Mouse (Mus musculus) ovary, postnatal 10 days (tissue): ENCODE results near the gene Cmip.

Experiments
- DNase-seq: peaks from one replicate; pipeline ENCODE4 v3.0.0; 2022; ENCODE audit warnings: low spot score

Gene Cmip

DNA sequence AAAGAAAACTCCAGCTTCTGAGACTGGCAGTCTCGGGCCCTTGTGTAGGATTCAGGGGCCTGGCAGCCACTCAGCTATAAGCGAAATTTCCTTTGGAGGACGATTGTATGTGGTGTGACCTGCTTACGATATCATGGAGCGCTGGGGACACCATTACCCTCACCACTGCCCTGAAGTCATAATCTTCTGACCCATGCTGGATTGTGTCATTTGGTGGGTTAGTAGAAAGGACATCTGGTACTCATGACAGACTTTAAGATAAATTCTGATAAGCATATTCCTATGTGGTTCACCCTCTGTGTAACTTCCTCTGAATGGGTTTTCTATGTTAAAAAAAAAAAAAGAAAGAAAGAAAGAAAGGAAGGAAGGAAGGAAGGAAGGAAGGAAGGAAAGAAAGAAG is 69.9 kb downstream of the Cmip start:
- no peak for DNase-seq

DNA sequence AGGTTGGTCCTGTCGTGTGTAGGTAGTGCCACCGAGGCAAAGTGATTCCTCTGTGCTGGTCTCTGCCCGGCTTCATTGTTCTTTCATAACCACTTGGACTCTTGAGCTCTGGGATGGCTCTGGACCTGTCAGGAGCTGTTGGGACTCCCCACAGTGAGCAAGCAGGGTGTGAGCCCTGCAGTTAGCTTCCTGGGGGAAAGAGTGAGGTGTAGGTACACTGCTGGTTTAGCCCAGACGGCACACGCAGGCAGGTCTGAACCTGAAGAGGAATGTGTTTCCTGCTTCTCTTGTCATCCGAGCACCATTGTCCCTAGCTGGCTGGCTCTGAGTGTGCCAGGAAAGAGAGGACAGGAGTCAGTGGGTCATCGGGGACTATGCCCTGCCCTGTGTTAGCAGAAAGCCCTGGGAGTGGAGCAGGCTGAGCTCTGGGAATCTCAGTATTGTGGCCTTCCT is 70.5 kb downstream of the Cmip start:
- no peak for DNase-seq

DNA sequence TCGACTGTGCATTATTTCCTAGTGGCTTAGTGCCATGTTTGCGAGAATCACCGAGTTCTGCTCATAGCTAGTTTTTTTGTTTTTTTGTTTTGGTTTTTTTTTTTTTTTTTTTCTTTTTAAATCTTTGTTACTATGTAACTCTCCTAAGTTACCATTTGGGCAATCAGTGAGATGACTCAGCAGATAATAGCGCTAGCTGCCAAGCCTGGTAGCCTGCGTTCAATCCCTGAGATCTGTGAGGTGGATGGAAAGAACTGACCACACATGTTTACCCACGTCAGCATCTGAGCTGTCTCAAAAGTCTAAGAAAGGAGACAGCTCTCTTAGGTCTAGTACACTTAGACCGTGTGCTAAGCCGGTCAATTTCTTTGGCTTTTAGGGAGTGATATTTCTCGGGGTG is 71.9 kb downstream of the Cmip start:
- DNase-seq, result no peak

- DNase-seq, result no peak
Observed at GRCm38 (mm10) chr8:117329167-117329566, 72.3 kb downstream of the Cmip start.

DNA sequence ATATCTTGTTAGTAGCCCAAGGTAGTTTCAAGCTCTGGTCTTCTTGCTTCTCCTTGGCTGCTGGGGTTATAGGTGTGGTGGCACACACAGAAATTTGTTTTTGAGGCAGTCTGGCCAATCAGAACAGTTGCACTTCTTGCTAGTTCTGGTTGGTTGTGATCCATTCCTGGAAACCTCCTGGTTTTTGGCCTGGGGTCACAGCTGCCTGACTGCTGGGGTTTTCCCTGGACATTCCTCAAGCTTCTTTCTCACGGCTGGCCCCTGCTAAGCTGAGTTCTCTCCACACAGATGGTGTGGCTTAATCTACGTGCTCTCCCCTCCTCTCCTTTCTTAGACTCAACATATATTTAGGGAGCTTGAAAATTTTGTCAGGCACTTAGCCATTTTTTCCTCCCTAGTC is 73.0 kb downstream of the Cmip start:
- DNase-seq, result no peak

DNA sequence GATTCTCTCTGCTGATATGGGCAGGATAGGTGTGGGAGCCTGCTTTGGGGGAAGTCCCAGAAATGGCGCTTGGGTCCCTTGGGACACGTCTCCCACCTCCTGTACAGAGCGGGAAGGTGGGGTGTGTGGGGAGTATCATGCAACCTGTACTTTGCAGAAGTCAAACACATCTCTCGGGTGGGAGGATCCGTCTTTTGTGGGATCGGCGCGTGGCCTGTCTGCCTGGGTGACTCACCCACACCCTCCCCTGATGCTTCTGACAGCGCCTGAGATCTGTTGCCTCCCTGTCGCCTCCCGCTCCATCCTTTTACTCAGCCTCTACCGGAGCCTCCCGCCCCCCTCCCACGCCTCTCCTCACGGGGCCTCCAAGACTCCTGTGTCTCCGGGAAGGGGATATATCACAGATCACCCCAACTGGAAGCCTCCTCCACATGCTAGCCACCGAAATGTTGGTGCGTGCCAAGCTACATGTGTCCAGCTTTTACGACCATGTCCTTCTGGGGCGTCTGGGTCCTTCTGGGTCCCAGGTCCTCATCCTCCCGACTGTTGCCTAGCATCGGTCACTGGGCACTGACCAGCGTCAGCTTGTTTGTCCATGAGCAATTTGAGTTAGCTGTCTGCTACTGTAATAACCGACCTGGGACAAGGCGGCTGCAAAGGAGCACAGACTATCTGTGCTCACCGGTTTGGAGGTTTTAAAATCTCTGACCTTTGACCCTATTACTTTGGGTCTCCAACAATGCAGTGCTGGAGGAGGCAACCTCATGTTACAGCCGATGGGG is 75.6 kb downstream of the Cmip start:
- no peak for DNase-seq

DNA sequence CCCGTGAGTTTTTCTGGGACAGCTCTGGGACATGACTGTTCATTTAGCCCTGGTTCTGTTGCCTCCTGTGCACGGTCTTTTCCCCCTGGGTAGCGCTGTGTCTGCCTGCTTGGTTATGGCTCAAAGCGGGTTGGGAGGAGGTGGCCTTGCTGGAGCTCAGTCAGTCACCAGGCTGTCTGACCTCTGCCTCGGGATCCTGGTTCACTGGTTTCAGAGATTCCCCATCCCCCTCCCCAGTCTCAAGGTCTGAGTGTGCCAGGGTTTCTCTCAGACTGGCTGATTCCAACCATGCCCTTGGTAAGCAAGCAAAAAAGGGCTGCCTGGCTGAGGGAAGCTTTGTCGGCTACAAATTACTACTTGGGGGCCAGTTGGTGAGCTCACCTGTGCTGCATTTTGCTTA is 76.8 kb downstream of the Cmip start:
- DNase-seq, result no peak

- DNase-seq, result no peak
Observed at GRCm38 (mm10) chr8:117334058-117334747, 77.3 kb downstream of the Cmip start.

DNA sequence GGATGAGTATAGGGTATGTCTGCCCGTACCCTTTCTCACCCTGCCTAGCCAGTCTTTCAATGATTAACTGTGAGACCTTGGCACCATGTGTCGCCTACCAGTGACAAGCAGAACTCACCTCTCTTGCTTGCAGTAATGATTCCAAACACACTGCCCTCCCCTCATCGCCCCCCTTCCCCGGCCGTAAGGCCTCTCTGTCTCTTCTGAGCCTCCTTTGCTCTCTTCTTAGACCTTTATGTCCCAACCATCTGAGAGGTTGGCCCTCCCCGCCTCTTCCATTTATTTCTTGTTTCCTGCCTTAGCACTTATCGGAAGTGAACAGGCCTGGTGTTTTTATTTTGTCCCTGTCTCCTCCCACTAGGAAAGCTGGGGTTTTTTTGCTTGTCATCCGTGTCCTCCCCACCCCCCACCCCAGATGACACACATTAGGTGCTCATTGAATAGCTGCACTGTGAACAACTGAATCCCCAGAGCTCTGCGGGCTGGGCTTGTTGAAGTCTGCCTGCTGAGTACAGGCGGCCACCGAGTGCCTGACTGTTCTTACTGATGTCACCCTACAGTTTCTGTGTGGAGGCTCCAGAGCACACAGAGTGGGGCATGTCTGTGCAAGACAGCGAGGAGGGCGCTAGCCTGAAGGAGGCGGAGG is 78.0 kb downstream of the Cmip start:
- no peak for DNase-seq

- no peak for DNase-seq
Observed at GRCm38 (mm10) chr8:117335423-117335822, 78.6 kb downstream of the Cmip start.

DNA sequence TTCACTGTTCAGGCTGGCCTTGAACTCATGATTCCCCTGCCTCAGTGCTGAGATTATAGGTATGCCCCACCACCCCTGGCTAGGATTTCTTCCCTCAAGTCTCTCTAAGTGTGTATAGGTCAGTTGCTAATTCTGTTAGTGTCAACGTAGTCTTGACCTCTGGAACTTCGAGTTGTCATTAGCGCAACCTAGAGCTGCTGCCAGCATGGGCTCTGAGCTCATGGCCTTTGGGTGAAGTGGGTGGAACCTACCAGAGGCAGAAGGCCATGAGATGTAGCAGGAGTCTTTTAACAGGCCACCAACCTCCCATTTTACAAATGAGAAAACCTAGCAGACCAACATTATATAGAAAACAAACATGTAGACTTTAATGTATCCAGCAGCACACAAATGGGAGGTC is 80.3 kb downstream of the Cmip start:
- no peak for DNase-seq

- DNase-seq, result no peak
Observed at GRCm38 (mm10) chr8:117338678-117339077, 81.8 kb downstream of the Cmip start.

DNA sequence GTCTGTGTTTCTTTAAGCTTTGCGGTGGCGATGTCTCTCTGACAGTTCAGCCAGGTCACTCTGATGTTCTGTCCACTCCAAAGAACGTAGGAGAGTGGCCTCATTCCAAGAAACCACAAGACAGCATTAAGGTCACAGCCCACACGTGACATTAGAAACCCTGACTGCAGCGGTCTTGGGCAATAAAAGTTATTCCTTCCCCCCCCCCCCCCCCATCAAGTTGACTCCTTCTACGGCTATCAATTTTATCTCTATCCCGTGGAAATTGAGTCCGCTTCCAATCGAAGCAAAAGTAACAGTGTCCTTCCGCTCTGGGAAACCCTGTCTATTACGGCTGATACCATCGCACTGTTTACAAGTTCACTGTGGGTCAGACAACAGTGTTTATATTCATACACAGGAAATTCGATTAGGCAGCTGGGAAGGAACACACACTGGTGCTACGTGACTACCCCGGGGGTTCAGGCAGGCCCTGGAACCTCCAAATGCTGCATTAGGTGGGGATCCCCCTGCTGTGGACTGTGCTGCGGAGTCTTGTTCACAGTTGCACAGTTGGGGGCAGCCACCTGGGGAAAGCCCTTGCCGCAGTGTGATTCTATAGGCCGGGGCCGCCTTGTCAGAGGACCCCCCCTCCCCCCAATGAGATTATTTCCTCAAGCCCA is 82.6 kb downstream of the Cmip start:
- no peak for DNase-seq

- DNase-seq, result no peak
Observed at GRCm38 (mm10) chr8:117339958-117340651, 83.2 kb downstream of the Cmip start.

DNA sequence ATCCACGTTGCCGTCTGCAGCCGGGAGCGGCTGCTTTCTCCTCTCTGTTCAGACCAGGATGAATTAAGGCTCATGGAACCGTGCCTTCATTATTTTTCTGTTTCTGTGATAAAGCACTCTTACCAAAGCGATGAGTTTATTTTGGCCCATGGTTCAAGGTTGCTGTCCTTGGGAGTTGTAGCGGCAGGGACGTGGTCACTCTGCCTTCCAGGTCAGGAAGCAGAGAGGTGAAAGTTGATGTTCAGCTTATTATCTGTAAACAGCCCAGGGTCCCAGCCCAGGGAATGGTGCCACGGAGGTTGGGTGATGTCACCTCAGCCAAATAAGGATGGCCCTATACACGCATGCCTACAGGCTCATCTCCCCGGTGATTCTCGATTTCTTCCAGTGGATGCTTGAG is 83.9 kb downstream of the Cmip start:
- no peak for DNase-seq

- DNase-seq, result no peak
Observed at GRCm38 (mm10) chr8:117342735-117343385, 86.0 kb downstream of the Cmip start.

DNA sequence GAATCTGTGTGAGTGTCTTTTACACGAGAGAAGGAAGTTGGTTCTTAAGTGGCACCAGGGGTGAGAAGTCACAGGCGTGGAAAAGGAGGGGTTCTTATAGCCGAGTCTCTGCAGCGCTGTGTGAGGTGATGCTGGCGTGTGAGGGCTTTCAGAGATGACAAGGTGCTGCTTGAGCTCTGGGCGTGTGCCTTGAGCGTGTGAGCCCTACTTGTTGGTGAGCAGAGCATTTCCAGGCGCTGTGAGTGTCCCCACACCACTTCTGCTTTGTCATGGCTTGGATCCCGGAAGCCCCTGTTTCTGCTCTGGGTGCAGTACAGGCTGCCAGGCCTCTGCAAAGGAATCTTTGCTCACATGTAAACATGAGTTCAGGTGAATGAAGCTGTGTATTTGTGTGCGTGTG is 86.6 kb downstream of the Cmip start:
- DNase-seq, result no peak

DNA sequence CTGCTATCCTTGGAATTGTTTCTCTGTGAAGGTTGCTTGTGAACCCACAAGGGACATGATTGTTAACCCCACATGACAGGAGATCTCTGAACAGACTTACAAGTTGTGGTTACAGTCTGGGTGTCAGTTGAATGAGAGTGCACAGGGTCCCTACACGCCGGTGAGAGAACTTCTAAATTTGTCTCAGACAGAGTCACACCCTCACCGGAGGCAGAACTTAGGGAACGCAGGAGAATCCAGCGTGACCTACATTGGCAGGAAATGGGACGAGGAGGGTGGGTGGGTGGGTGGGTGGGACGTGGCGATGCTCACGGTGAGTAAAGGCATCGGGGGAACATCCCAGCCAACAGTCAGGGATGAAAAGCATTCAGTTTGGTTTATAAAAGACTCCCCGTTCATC is 88.0 kb downstream of the Cmip start:
- DNase-seq, result no peak

DNA sequence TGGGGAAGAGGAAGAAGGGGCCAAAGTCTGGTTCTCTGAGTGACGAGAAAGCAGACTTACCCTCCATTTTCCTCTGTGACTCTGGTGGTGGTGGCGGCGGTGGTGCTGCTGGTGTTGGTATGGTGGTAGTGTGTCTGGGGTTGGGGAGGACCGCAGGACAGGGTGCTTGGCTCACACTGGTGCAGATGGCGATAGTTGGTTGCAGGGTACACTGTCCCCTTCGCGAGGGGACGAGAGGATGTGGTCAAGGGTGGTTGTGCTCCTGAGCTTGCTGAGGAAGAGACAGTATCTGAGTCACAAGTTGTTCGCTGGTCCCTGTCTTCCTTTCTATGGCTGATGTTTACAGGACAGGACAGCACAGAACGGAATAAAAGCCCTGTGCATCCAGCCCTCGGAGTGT is 88.5 kb downstream of the Cmip start:
- DNase-seq, result no peak

- no peak for DNase-seq
Observed at GRCm38 (mm10) chr8:117347556-117347955, 90.7 kb downstream of the Cmip start.

GRCm38 (mm10) chr8:117348718-117349394 is 92.0 kb downstream of the Cmip start:
- DNase-seq, result no peak
